In genomic region chr7:43313013-43313428, GRCm38 (mm10) we compare ENCODE assay signal across 8 mouse cellular contexts. TPM values are rescaled to one million over a fixed set of nuclear protein-coding genes. Genes with fewer than 3 reads are reported as not detected.
DNase-seq lines count a peak whose midpoint lies in the region; ATAC-seq and TF ChIP-seq lines count a peak whose summit lies in the region.

Zfp715 (minus strand) TSS chr7:43313294.

- H3K9me3 ChIP-seq in ES-Bruce4 (replicated peaks; ENCODE audit: control insufficient read depth, insufficient read depth, low read length, poor library complexity, severe bottlenecking): no peaks in the 10 kb centered on the region
- no peaks in the 10 kb centered on the region for H3K9me3 ChIP-seq in forebrain, embryonic 13.5 days (replicated peaks)
- H3K9me3 ChIP-seq in liver, postnatal 0 days (ENCODE audit: low read length): no peaks in the 10 kb centered on the region
- H3K9me3 ChIP-seq in neural tube, embryonic 14.5 days (ENCODE audit: control insufficient read depth, low read length): no peaks in the 10 kb centered on the region

- peak within 1 kb of the TSS; percentile 62 for H3K9ac ChIP-seq in ES-Bruce4 (ENCODE audit: low read depth, poor library complexity, severe bottlenecking)
- peak within 1 kb of the TSS; percentile 83 for H3K9ac ChIP-seq in forebrain, embryonic 13.5 days
- peak within 1 kb of the TSS; percentile 92 for H3K9ac ChIP-seq in liver, postnatal 0 days (replicated peaks)
- H3K9ac ChIP-seq in neural tube, embryonic 14.5 days (replicated peaks; ENCODE audit: low read depth, low read length): peak within 1 kb of the TSS; percentile 68

- DNase-seq in heart, postnatal 10 days: peak; percentile 95 to 96
- peak; percentile 87 for DNase-seq in large intestine, adult 2 months (ENCODE audit: low read depth, low spot score)
- peak; percentile 92 for DNase-seq in liver, postnatal 0 days
- DNase-seq in testis, postnatal 10 days (ENCODE audit: low spot score): peak; percentile 87

- no peak for TF ChIP-seq POLR2A in ES-Bruce4 (IDR thresholded peaks at IDR 0.05; ENCODE audit: insufficient read depth, low read length)

- no peak for TF ChIP-seq CTCF in ES-Bruce4 (IDR thresholded peaks at IDR 0.05; ENCODE audit: low read depth, low read length)
- no peak for TF ChIP-seq CTCF in liver, postnatal 0 days (IDR thresholded peaks at IDR 0.05; ENCODE audit: low read depth)

- no peak for TF ChIP-seq EP300 in ES-Bruce4 (IDR thresholded peaks at IDR 0.05; ENCODE audit: insufficient read depth, low read depth, low read length)
- no peak for TF ChIP-seq EP300 in liver, postnatal 0 days (IDR thresholded peaks at IDR 0.05; ENCODE audit: low read depth)

- H3K36me3 ChIP-seq in ES-Bruce4 (ENCODE audit: control insufficient read depth, insufficient read depth, low read length, poor library complexity, severe bottlenecking): peaks cover 10% of the 10 kb centered on the region; the same call in 1 of the 2 replicates
- H3K36me3 ChIP-seq in forebrain, embryonic 13.5 days (ENCODE audit: poor library complexity, severe bottlenecking): peaks cover 23% of the 10 kb centered on the region
- peaks cover 15% of the 10 kb centered on the region; the same call in 1 of the 2 replicates for H3K36me3 ChIP-seq in liver, postnatal 0 days (replicated peaks; ENCODE audit: insufficient read depth, low read length)
- peaks cover 9% of the 10 kb centered on the region; the same call in 1 of the 2 replicates for H3K36me3 ChIP-seq in neural tube, embryonic 14.5 days (ENCODE audit: control insufficient read depth, insufficient read depth, low read length)

- H3K27ac ChIP-seq in ES-Bruce4 (ENCODE audit: insufficient read depth, low read length): no peak within 1 kb of the TSS; the same call in 1 of the 2 replicates
- H3K27ac ChIP-seq in forebrain, embryonic 13.5 days: peak within 1 kb of the TSS; percentile 74
- peak within 1 kb of the TSS; percentile 96 for H3K27ac ChIP-seq in liver, postnatal 0 days (ENCODE audit: low read depth)
- peak within 1 kb of the TSS; percentile 83 for H3K27ac ChIP-seq in neural tube, embryonic 14.5 days (ENCODE audit: low read depth, low read length)

- intact Hi-C loops in heart, postnatal 10 days (cut with DNase I): loop anchor here (5.0 kb wide), 2 partner anchors 129 to 249 kb away; partner anchors contain the start of genes Cldnd2, Etfb, Gm45233 and Zfp658

- peaks cover 2% of the 10 kb centered on the region for H3K4me1 ChIP-seq in ES-Bruce4 (ENCODE audit: control insufficient read depth, insufficient read depth, low read length)
- H3K4me1 ChIP-seq in forebrain, embryonic 13.5 days: peaks cover 14% of the 10 kb centered on the region
- H3K4me1 ChIP-seq in liver, postnatal 0 days (ENCODE audit: insufficient read depth): peaks cover 27% of the 10 kb centered on the region
- peaks cover 18% of the 10 kb centered on the region for H3K4me1 ChIP-seq in neural tube, embryonic 14.5 days (ENCODE audit: control insufficient read depth, insufficient read depth, low read length)

- peak within 1 kb of the TSS; percentile 86 for H3K4me2 ChIP-seq in forebrain, embryonic 13.5 days
- peak within 1 kb of the TSS; percentile 96 for H3K4me2 ChIP-seq in liver, postnatal 0 days (ENCODE audit: low read depth, low read length)
- peak within 1 kb of the TSS; percentile 79 for H3K4me2 ChIP-seq in neural tube, embryonic 14.5 days (ENCODE audit: low read depth, low read length)

- no peaks in the 10 kb centered on the region for H3K27me3 ChIP-seq in ES-Bruce4 (ENCODE audit: control insufficient read depth, insufficient read depth, low read length, poor library complexity, severe bottlenecking)
- no peaks in the 10 kb centered on the region for H3K27me3 ChIP-seq in forebrain, embryonic 13.5 days
- H3K27me3 ChIP-seq in liver, postnatal 0 days (ENCODE audit: insufficient read depth, low read length): no peaks in the 10 kb centered on the region
- no peaks in the 10 kb centered on the region for H3K27me3 ChIP-seq in neural tube, embryonic 14.5 days (ENCODE audit: control insufficient read depth, insufficient read depth, low read length)

- ATAC-seq in cerebellum, adult (ENCODE audit: insufficient number of reproducible peaks, low FRiP score, low TSS enrichment): peak; percentile 94
- ATAC-seq in forebrain, embryonic 13.5 days: peak; percentile 96
- peak; percentile 96 for ATAC-seq in liver, postnatal 0 days
- ATAC-seq in neural tube, embryonic 14.5 days (ENCODE audit: low read depth): peak; percentile 97

- H3K4me3 ChIP-seq in ES-Bruce4 (ENCODE audit: low read depth, low read length): peak within 1 kb of the TSS; percentile 88
- H3K4me3 ChIP-seq in forebrain, embryonic 13.5 days: peak within 1 kb of the TSS; percentile 79
- H3K4me3 ChIP-seq in liver, postnatal 0 days (ENCODE audit: low read depth, low read length): peak within 1 kb of the TSS; percentile 93
- peak within 1 kb of the TSS; percentile 63 for H3K4me3 ChIP-seq in neural tube, embryonic 14.5 days (ENCODE audit: low read depth, low read length)

- under 1% methylated on average over 33 of the region's 33 CpGs for WGBS in forebrain, embryonic 13.5 days
- WGBS in large intestine, adult 2 months: under 1% methylated on average over 33 of the region's 33 CpGs
- under 1% methylated on average over 33 of the region's 33 CpGs for WGBS in liver, postnatal 0 days (ENCODE audit: insufficient replicate concordance)
- WGBS in neural tube, embryonic 14.5 days: under 1% methylated on average over 33 of the region's 33 CpGs

RNA-seq across cellular contexts. Expression of gene Zfp715, which starts in this region (rescaled TPM):
- 19.4 and 20.1 TPM in 2 replicates for polyA plus RNA-seq in ES-Bruce4 (2011; ENCODE audit: insufficient read depth, insufficient read length, low read depth, missing spikeins)
- polyA plus RNA-seq in forebrain, embryonic 13.5 days (2015; fragmentation: Nextera tagmentation; extraction: Ambion mirVana): 13.7 and 15.6 TPM in 2 replicates
- 10 to 100 TPM; 16.7 to 20.1 TPM for total RNA-seq in heart, postnatal 10 days (2021)
- polyA plus RNA-seq in large intestine, adult 2 months (2012; rRNA removed): 2.0 and 3.4 TPM in 2 replicates
- 3.9 and 4.1 TPM in 2 replicates for polyA plus RNA-seq in liver, postnatal 0 days (2015; fragmentation: Nextera tagmentation; extraction: Ambion mirVana)
- 24.6 and 25.4 TPM in 2 replicates for polyA plus RNA-seq in neural tube, embryonic 14.5 days (2014; fragmentation: Nextera tagmentation; extraction: Ambion mirVana)
